Mouse (Mus musculus): ENCODE measurements around the gene Shb.

DNA sequence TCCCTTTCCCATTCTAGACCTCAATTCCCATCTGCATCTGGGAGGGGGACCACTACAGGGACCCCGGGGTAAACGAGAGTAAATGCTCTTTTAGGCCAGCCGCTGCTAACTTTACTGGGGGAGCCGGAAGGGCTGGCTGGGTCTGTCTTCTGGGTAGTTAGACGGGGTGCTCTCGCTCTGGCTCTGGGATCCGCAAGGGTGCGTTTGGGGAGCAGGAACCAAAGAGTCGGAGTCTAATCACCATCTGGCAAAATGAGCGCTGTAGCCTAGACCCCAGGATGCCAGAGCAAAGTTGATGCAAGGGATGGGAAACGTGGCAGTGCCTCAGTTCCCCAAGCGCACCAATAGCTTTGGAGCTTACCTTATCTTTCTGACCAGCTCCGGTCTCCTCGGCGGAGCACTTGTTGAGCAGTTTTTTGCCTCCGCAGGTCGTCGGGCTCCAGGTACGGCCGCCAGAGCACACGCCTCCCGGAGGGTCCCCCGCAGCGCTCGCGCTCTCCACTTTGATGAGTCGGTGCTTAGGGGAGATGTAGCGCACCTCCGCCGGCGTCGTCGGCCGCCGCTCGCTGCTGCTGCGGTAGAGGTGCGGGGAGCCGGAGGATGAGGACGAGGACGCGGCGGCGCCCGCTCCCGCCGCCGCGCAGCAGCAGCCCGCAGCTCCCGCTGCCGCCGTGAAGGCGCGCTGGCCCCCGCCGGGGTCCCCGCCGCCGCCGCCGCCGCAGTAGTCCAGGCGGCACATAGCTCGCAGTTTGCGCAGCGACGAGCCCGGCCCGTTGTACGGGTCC is 2.9 kb downstream of the Shb start:
- TF ChIP-seq POLR2A (IDR thresholded peaks at IDR 0.05; ENCODE audit: insufficient read length, low read depth) (no peak), USF1 (IDR thresholded peaks at IDR 0.05; ENCODE audit: low read depth) (no peak), TCF12 (IDR thresholded peaks at IDR 0.05; ENCODE audit: insufficient read depth, poor library complexity, severe bottlenecking) (no peak), MAX (IDR thresholded peaks at IDR 0.05; ENCODE audit: low read depth) (no peak), E2F4 (IDR thresholded peaks at IDR 0.05; ENCODE audit: insufficient read depth) (no peak), MYOG (IDR thresholded peaks at IDR 0.05; ENCODE audit: control insufficient read depth in 1 of 3, insufficient read depth in 1 of 3, insufficient read length in 2 of 3, low read depth in 2 of 3) (no peak), SRF (IDR thresholded peaks at IDR 0.05; ENCODE audit: control insufficient read depth, insufficient read length, low read depth) (no peak)

Measured in myocyte (in vitro differentiated cells).